In genomic region chr11:97438868-97439267, GRCm38 (mm10) we compare ENCODE assay signal across 8 mouse cellular contexts. TPM values are rescaled to one million over a fixed set of nuclear protein-coding genes. Genes with fewer than 3 reads are reported as not detected.
DNase-seq lines count a peak whose midpoint lies in the region; ATAC-seq lines count a peak whose summit lies in the region.

No protein-coding gene starts in this region.

- H3K4me1 ChIP-seq in embryonic facial prominence, embryonic 11.5 days (ENCODE audit: control insufficient read depth, insufficient read depth, low read length): peaks cover 27% of the 10 kb centered on the region
- H3K4me1 ChIP-seq in intestine, embryonic 15.5 days (replicated peaks): peaks cover 81% of the 10 kb centered on the region
- peaks cover 100% of the 10 kb centered on the region for H3K4me1 ChIP-seq in liver, embryonic 15.5 days (replicated peaks)

- H3K9me3 ChIP-seq in embryonic facial prominence, embryonic 11.5 days (replicated peaks; ENCODE audit: control insufficient read depth, low read length): no peaks in the 10 kb centered on the region
- no peaks in the 10 kb centered on the region for H3K9me3 ChIP-seq in intestine, embryonic 15.5 days
- H3K9me3 ChIP-seq in liver, embryonic 15.5 days (replicated peaks): no peaks in the 10 kb centered on the region

- H3K4me3 ChIP-seq in embryonic facial prominence, embryonic 11.5 days (ENCODE audit: low read depth, low read length): no peak overlapping the region
- no peak overlapping the region for H3K4me3 ChIP-seq in intestine, embryonic 15.5 days (replicated peaks)
- no peak overlapping the region for H3K4me3 ChIP-seq in liver, embryonic 15.5 days (replicated peaks)

- H3K36me3 ChIP-seq in embryonic facial prominence, embryonic 11.5 days (replicated peaks; ENCODE audit: control insufficient read depth, insufficient read depth, low read depth, low read length): no peaks in the 10 kb centered on the region
- no peaks in the 10 kb centered on the region for H3K36me3 ChIP-seq in intestine, embryonic 15.5 days
- peaks cover 8% of the 10 kb centered on the region for H3K36me3 ChIP-seq in liver, embryonic 15.5 days (replicated peaks)

- no peak overlapping the region for H3K27ac ChIP-seq in embryonic facial prominence, embryonic 11.5 days (replicated peaks; ENCODE audit: low read depth, low read length)
- peak overlapping the region; percentile 87 for H3K27ac ChIP-seq in intestine, embryonic 15.5 days
- peak overlapping the region; percentile 98 for H3K27ac ChIP-seq in liver, embryonic 15.5 days (replicated peaks)

- peak; percentile 19 for DNase-seq in adrenal gland, postnatal 25 days
- no peak for DNase-seq in adrenal gland, postnatal 4 days (ENCODE audit: low spot score in 2 of 2)
- no peak for DNase-seq in embryonic facial prominence, embryonic 11.5 days (ENCODE audit: low spot score)
- no peak for DNase-seq in urinary bladder, adult 18-20 months (ENCODE audit: low spot score in 2 of 2)
- no peak for DNase-seq in left cerebral cortex, adult 8-10 months (ENCODE audit: low spot score in 2 of 2)
- DNase-seq in adipocyte (ENCODE audit: low spot score): no peak

- peaks cover 7% of the 10 kb centered on the region; the same call in 1 of the 2 replicates for H3K27me3 ChIP-seq in embryonic facial prominence, embryonic 11.5 days (ENCODE audit: control insufficient read depth, insufficient read depth, low read length)
- 0 out of 2 replicates have a peak, but pooled peaks cover 6% of the 10 kb centered on the region for H3K27me3 ChIP-seq in intestine, embryonic 15.5 days (replicated peaks)
- no peaks in the 10 kb centered on the region for H3K27me3 ChIP-seq in liver, embryonic 15.5 days

- H3K4me2 ChIP-seq in embryonic facial prominence, embryonic 11.5 days (ENCODE audit: low read depth, low read length): no peak overlapping the region
- H3K4me2 ChIP-seq in intestine, embryonic 15.5 days (replicated peaks): peak overlapping the region; percentile 17
- peak overlapping the region; percentile 90 for H3K4me2 ChIP-seq in liver, embryonic 15.5 days

- ATAC-seq in embryonic facial prominence, embryonic 11.5 days (replicated peaks; ENCODE audit: insufficient number of reproducible peaks, low FRiP score, low TSS enrichment, low read depth): no peak
- ATAC-seq in intestine, embryonic 15.5 days: no peak
- no peak for ATAC-seq in liver, embryonic 15.5 days (ENCODE audit: insufficient read depth)

- 0 out of 2 replicates have a peak overlapping the region, but pooled peaks have one; percentile 19 for H3K9ac ChIP-seq in embryonic facial prominence, embryonic 11.5 days (replicated peaks; ENCODE audit: low read length)
- H3K9ac ChIP-seq in intestine, embryonic 15.5 days: no peak overlapping the region
- H3K9ac ChIP-seq in liver, embryonic 15.5 days: no peak overlapping the region; the same call in 1 of the 2 replicates

- WGBS in embryonic facial prominence, embryonic 11.5 days: 30% methylated on average over 9 of the region's 9 CpGs
- WGBS in intestine, embryonic 15.5 days: 28% methylated on average over 9 of the region's 9 CpGs
- 33% methylated on average over 9 of the region's 9 CpGs for WGBS in liver, embryonic 15.5 days (ENCODE audit: insufficient replicate concordance)

RNA-seq across cellular contexts. Expression of gene Arhgap23, which starts 23.5 kb away (rescaled TPM):
- total RNA-seq in adrenal gland, postnatal 25 days (2021): 29.5 and 37.8 TPM in 2 replicates
- total RNA-seq in adrenal gland, postnatal 4 days (2021): 10 to 100 TPM; 37.9 to 38.6 TPM
- polyA plus RNA-seq in embryonic facial prominence, embryonic 11.5 days (2014; fragmentation: Nextera tagmentation; extraction: Ambion mirVana): 3.1 and 4.2 TPM in 2 replicates
- polyA plus RNA-seq in intestine, embryonic 15.5 days (2015; fragmentation: Nextera tagmentation; extraction: Ambion mirVana): 4.2 and 4.6 TPM in 2 replicates
- 6.6 and 9.4 TPM in 2 replicates for polyA plus RNA-seq in liver, embryonic 15.5 days (2015; fragmentation: Nextera tagmentation; extraction: Ambion mirVana)
- total RNA-seq in left cerebral cortex, adult 8-10 months (2022): 10 to 100 TPM; 72.5 to 74.5 (median 73.4) TPM
